Mouse (Mus musculus) adrenal gland, postnatal 25 days (tissue): ENCODE results near the gene Tufm. TPM values are rescaled to one million over a fixed set of nuclear protein-coding genes. Genes with fewer than 3 reads are reported as not detected.
A peak's percentile ranks its signal among the peaks of the same experiment; 100 is the strongest.

Experiments
- DNase-seq: peaks from one replicate; pipeline ENCODE4 v3.0.0; 2021; ENCODE audit warnings: mixed read lengths
- long read RNA-seq: library from polyadenylated mRNA; stranded (forward); transcript quantifications from one replicate; pipeline ENCODE4 v2.0.0, GENCODE M21; 2021
- total RNA-seq: library from RNA; stranded (reverse); gene quantifications from 2 replicates; pipeline ENCODE4 v1.2.3, GENCODE M21; 2021

Gene Tufm
- 180 and 191 TPM in 2 replicates for total RNA-seq
- long read RNA-seq, transcript Tufm-201 (10 exons, 1,679 nt) = major isoform, 205 of 246 reads
- long read RNA-seq, partial matches to known transcripts = 35 of 246 reads
- long read RNA-seq, other reads (novel, unspliced or antisense) = 6 of 246 reads

DNA sequence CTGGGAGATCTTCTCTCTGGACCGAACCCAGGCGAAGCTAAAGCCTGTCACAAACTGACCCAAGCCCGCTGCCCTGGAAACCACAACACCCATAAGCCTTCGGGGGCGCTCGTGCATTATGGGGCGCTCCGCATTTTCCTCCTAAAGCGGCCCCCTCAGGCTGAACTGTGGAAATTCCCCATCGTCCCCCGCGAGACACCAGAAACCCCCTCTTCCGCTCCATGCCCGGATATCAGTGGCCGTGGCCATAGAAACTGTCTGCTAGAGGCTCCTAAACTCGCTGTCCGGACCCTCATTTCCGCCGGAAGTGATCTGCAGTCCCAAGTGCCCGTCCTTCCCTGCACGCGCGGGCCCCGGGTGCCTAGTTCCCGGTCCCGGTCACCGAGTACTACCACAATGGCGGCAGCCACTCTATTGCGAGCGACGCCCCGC is at the start of gene Tufm:
Gene Tufm, plus strand, starts transcription at position 310 of the 432 bp plus-strand sequence.
- peak; percentile 93 for DNase-seq

DNA sequence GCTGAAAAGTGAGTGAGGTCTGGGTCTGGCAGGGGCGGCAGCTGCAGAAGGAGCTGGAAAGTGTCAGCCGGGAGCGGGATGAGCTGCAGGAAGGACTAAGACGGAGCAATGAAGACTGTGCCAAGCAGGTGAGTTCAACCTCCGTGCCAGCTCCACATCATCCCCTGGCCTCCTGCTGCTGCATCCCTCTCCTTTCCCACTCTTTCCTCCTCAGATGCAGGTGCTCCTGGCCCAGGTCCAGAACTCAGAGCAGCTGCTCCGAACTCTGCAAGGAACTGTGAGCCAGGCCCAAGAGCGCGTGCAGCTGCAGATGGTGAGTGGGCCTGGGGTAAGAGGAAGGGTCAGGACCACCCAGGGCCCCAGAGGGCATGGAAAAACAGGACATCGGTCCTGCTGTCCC is 47.0 kb upstream of the Tufm start:
- DNase-seq = no peak

DNA sequence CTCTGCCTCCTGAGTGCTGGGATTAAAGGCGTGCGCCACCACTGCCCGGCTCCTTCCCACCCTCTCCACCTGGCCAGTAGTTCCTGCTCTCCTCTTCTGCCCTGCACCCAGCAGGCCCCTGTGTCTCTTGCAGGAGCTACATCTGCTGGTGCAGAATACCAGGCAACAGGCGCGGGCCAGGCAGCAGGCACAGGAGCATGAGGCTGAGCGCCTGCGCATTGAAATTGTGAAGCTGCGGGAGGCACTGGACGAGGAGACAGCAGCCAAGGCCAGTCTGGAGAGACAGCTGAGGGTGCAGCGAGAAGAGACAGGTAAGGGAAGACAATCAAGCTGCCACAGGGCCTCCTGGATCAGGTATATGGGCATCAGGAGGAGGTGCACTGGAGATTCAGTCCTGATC is 43.2 kb upstream of the Tufm start:
- DNase-seq = no peak

DNA sequence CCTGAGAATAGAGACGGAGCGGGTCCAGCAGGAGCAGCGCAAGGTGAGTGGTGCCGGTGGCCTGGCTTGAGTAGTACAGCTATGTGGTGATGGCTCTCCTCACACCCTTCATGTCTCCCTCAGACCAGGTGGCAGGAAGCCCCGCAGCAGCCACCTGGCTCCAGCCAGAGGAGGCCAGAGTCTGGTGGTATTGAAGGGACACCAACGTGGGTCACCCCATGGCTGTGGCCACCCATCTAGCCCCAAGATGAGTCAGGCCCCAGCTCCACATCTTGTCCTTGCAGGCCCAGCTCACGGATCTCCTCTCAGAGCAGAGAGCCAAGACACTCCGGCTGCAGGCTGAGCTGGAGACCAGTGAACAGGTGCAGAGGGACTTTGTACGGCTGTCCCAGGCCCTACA is 42.6 kb upstream of the Tufm start:
- DNase-seq = no peak

DNA sequence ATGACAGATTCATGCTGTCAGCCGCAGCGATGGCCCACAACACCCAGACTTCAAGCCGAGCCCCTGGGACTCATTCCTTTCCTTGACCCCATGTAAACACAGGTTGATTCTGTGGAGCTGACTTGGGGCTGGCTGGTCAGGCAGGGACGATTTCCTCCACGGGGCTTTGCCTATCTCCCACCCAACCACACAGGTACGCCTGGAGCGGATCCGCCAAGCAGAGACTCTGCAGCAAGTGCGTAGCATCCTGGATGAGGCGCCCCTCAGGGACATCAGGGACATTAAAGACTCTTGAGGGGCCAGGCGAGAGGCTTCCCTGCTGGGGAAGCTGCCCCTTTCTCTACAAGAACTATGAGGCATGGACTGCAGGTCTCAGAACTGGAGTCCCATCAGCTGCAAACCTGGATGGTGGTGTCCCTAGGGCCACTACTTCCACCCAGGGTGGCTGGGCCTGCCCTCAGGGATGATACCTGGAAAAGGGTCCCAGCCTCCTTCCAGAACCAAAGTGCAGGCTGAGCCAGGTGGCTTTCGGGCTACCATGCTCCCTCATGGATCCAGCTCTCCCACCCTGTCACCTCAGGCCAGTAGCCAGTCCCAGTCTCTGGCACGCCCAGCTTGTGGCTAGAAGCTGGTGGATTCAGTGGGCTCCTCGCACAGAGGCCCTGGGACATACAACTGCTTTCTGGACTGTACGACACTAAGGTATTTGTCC is 41.9 kb upstream of the Tufm start:
- DNase-seq = no peak

DNA sequence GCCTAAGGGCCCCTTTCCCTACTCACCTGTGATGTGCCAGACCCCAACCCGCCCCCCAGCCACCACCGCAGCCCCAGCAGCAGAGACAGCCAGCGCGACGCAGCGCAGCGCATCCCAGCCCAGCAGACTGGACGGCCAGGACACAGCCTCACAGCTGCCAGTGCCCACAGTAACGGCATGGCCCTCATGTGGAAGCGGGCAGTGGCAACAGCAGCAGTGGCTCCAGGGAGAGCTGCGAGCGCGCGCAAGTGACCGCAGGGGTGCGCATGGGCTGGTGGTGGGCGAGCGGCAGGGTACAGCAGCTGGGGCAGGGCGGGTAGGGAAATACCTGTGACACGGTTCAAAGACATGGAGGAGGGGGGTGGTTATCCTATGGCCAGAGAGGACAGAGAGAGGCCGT is 40.9 kb upstream of the Tufm start:
- DNase-seq = no peak

DNA sequence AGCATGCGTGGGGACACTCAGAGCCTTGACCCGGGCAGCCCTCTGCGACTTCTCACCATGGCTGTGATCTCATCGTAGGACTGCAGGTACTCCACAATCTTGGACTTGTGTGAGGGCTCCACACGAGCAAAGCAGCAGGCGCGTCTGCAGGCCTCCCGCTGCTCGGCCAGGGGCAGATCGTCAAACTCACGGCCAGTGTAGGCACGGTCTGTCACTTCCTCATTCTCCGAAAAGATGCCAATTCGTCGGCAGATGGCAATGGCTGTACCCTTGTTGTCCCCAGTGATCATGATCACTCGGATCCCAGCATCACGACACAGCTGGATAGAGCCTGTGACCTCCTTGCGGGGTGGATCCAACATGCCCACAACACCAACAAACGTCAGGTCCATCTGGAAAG is 38.7 kb upstream of the Tufm start:
- DNase-seq = no peak

DNA sequence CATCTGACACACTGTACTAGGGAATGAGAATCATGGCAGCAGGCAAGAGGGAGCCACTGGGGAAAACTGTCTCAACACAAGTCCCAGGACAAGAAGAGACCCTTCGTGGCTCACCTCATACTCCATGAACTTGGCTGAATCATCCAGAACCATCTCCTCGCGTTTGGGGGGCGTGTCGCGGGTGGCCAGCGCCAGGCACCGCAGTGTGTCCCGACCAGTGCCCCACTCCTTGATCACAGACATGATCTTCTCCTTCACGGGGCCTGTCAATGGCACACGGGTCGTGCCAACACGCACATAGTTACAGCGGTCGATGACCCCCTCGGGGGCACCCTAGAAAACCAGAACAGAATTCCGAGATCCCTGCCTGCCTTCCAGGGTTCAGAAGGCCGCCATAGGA is 37.2 kb upstream of the Tufm start:
- DNase-seq = no peak

DNA sequence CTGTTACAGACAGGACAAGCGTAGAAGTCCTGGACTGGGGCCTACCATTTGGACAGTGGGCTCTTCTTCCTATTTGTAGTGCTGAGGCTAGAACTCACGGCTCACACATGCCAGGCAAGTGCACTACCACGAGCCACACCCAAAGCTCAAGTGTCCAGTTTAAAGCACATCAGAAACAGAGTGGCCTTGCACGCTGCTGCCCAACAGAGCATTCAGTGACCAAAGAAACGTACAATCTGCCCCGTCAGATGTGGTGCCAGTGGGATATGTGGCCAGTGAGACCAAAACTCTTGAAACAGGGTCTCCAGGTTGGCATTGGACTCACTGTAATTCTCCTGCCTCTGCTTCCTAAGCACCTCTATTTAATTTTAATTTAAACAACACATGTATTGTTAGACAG is 36.5 kb upstream of the Tufm start:
- no peak for DNase-seq

DNA sequence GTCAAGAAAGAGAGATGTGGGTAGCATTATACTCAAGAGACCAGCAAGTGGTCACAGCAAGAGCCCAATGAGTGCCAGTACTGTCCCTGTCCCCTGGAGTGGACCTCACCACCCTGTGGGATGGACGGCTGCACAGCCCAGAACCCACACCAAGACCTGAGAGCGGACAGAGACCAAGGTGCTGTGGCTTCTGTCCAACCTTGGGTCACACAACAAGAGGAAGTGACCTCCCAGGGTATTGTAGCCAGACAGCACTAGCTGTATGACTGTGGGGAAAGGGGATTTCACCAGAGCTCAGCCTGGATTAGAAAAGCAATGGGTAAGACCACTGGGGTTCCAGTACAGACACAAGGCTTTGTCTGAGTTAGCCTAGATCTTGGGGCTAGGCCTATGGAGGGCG is 34.9 kb upstream of the Tufm start:
- no peak for DNase-seq

DNA sequence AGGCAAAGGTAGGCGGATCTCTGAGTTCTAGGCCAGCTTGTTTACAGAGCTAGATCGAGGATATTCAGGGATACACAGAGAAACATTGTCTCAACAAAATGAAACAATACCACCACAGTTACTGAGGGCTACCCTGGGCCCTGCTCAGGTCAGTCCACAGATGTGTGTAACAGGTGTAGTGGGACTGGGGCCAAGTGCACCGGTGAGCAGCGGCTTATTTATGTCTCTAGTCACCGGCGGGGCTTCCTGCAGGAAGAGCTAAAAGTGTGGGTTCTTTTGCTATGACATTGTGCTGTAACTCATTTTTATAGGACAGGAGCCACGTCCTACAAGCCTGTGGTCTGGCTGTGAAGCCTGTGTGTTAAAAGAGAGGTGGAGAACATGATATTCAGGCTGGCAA is 33.3 kb upstream of the Tufm start:
- DNase-seq = no peak

DNA sequence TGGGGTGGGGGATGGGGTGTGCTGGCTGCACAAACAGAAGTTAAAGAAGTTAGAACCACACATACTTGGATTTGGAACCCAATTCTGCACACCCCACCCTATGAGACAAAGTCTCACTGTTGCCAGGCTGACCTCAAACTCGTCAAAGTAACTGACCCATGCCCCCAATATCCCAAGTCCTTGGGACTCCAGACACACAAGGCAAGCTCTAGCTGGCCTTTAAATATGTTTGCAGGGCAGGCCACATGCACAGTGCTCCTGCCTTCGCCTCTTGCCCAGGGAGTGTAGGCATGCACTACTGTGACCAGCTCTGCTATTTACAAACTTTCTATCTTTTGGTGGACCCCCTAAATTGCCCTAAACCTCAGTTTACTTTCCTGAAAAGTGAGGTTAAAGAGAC is 31.9 kb upstream of the Tufm start:
- DNase-seq = no peak

DNA sequence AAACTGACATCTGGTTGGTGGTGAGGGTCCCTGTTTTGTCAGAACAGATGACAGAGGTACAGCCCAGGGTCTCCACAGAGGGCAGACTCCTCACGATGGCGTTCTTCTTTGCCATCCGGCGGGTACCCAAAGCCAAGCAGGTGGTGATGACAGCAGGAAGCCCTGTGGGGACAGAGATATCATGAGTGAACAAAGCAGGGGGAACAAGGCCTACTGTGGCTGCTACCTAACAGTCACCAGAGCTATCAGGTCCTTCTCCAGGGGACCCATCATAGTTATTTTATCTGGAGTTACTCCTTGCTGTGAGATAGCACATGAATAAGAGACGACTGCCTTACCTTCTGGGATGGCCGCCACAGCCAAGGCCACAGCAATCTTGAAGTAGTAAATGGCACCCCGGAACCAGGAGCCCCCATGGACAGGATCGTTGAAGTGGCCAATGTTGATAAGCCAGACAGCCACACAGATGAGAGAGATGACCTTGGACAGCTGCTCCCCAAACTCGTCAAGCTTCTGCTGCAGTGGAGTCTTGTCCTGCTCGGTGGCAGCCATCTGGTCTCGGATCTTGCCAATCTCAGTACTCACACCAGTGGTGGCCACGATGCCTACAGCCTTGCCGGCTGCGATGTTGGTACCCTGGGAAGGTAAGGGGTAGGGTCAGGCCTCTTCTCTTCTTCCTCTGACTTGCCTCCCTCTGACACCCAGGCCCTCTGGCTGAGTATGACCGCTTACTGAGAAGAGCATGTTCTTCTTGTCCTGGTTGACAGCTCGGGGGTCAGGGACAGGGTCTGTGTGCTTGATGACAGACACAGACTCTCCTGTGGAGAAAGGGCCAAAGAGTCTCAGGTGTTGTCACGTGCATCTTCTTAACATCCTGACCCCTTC is 30.5 kb upstream of the Tufm start:
- no peak for DNase-seq

DNA sequence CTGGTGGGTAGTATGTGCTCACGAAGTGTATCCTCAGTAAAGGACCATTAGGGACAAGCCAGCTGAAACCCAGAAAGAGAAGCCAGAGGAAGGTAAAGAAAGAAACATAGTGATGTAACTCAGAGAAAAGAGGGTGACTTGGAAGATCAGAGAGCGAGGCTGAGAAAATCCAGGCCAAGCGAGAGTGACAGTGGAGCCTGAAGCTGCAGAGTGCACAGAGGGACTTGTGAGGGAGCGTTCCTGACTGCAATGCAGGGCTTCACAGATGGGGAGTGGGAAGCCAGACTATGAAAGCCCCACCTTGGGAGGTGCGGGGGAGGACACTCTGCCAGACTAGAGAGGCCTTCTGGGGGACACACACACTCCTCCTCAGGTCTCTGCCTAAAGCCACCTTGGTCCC is 28.9 kb upstream of the Tufm start:
- DNase-seq = no peak

DNA sequence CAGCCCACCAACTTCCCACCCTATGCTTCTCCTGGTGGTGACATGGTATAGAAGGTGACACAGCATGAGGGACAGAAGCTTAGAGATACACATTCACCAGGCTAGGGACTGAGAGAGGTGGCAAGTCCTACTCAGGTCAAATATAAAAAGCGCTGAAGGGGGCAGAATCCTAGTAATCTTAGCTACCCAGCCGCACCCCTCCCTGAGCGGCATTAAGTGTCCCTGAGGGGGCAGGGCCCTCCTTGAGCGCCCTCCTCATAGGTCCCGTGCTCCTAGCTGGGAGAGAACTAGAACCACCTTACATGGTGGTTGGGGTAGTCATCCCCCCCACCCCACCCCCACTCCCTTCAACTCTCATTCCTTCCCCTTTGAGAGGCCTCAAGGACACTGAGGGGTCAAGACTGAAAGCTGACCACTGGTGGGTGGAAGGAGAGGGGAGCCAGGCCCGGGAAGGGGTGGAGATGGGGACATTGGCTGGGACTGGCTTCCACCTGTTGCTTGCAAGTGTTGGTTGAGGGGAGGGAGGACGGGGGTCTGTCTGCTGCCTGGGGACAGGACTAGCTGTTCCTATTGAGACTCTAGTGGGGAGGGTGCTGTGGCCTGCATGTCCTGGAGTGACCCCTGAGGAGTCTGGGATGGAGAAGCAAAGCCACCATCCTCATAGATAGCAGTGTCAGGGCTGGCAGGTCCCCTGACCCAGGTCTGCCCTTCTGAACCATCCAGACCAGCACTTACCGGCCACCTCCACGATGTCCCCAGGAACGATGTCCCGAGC is 28.1 kb upstream of the Tufm start:
- no peak for DNase-seq

DNA sequence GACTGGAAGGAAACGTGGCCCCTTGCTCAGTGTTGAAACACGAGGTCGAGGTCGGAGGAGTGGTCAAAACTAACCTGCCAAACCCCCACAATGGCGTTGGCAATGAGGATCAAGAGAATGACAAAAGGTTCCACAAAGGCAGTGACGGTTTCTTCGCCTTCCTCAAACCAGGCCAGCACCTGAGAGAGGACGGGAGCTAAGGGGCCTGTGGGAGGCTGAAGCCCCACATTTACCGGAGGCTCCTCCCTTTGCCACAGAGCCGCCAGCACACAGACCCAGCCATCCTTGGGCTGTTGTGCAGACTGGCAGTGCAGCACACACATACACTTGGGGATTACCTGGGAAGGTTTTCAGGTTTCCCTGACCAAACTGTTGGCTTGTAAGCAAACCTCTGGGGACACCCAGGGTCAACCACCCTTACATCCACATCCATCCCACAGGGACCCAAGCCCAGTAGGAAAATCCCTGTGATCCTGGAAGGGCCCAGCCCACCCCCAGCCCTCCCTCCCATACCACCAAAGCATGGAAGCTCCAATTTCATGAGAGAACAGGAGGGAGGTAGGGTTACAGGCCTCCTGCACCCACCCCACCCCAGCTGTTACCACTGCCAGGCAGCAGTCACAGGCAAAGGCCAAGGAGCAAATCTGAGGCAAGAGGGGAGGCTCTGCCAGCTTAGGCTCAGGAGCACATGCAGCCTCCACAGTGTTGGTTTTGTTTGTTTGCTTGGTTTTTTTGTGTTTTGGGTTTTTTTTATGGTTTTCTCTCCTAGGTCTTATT is 26.4 kb upstream of the Tufm start:
- DNase-seq = no peak

DNA sequence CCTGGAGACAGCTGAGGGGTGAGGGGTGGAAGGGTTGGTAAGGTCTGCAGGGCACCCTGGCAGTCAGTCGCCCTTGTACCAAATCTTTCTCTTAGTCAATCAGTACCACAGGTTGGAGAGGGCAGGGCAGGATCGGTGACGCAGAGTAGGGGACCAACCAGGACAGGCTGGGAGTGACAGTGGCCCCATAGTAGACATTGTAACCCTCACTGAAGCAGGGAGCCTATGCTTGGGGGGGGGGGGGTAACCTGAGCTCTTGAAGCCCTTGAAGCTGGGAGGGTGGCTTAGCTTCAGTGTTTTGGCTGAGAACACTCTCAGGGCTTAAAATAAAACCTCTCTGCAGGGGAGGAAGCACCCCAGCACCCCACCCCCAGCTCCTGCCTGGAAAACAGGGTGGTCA is 25.5 kb upstream of the Tufm start:
- DNase-seq = no peak

DNA sequence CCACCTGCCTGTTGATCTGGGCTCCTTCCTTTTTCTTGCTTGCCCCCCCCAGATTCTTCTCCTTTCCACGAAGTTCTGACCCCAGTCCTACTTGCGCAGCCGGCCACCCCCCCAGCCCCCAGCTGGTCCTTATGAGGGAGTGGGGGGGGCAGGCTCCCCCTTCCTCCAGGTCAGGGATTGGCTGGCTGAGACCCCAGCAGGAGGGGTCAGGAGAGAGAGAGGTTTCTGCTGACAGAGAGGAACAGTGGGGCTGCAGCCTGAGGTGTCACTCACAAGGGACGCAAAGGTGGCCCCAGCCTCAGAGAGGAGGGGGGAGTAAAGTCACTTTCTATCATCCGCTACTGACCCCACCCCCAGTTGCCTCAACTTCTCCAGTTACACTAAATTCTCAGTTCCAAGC is 24.2 kb upstream of the Tufm start, which contains the start of gene Atp2a1:
Gene Atp2a1, minus strand, starts transcription at position 105 of the 400 bp plus-strand sequence.
- no peak for DNase-seq

DNA sequence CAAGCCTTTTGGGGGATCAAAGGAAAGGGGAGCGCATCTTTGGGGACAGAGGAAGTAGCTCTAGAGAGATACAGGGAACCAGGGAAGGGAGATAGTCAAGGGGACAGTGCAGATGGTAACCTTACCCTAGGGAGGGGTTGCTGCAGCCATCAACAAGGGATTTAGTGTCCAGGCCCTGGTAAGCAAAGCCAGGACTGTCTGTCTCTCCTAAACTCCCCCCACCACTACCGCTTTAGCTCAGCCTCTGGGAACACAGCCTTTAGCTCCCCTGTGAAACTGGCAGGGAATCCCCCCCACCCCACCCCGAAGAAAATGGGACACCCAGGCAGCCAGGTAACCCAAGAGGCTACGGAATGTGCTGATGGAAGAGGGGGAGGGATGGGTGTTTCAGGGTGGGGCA is 23.6 kb upstream of the Tufm start:
- no peak for DNase-seq

DNA sequence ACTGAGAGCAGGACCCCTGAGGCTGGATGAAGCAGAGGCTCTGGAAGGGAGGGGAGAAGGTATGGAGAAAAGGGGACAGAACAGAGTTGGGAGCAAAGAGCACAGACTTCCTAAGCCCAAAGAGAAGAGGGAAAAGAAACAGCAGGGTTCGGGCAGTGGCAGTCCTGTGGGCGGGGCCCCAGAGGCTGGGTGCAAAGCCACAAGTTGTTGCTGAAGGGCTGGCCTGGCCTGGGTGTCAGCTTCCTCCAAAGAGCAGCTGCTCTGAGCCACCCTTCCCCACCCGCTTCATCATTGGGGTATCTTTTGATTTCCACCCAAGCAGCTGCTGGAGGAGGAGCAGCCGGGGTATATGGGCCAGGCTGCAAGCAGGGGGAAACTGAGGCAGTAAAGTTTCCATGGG is 23.0 kb upstream of the Tufm start:
- no peak for DNase-seq

DNA sequence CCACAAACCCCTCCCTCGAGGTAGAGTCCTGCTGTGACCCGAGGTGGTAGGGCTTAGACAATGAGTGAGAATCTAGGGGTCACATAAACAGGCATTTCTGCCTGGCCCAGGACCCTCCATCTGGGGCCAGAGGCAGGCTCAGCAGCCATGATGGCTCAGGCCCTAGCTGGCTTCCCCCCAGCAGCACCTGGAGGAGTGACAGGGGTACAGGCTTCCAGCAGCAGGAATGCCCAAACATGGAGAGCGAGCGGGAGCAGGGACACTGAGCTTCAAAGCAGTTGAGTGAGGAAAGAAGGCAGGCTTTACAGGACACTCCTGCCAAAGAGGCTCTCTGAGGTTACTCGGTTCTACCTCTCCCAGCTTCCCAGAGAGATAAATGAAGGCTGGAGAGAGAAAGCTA is 22.3 kb upstream of the Tufm start:
- no peak for DNase-seq
